Mouse (Mus musculus) layer of hippocampus, postnatal 36 days (tissue): ENCODE measurements around the gene 1700023F06Rik. TPM values are rescaled to one million over a fixed set of nuclear protein-coding genes. Genes with fewer than 3 reads are reported as not detected.
A peak's percentile ranks its signal among the peaks of the same experiment; 100 is the strongest.

ENCODE experiments used
- DNase-seq, 2 experiments: peaks; one replicate each; pipeline ENCODE4 v3.0.0; 2022
- total RNA-seq, 2 experiments: library from RNA; stranded (reverse); gene quantifications; 2 replicates each; pipeline ENCODE4 v1.2.3; 2021

1700023F06Rik gene
- total RNA-seq, 2 experiments from 2014 or later, result 1.5 to 2.3 TPM

GRCm38 (mm10) chr11:103181349-103181748 is 27.0 kb downstream of the 1700023F06Rik start:
- DNase-seq, result no peak

DNA sequence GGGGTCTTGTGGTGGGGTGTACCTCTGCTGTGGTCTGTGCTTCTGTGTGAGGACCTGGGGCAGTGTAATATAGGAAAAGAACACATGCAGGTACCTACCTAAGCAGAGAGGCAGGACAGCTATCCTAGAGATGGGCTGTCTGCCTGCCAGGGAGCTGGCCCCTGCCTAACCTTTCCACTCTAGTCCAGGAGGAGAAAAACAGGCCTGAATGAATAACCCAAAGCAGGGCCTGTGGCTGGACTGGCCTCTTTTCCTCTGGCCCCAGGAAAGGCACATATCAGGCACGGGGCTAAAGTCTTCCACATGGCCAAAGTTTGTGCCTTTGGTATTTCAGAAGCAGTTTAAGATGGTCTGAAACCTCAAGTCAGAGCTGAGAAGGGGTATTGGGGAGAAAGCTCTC is 27.9 kb downstream of the 1700023F06Rik start:
- DNase-seq, result no peak

GRCm38 (mm10) chr11:103178748-103179147 is 29.6 kb downstream of the 1700023F06Rik start:
- no peak for DNase-seq

DNA sequence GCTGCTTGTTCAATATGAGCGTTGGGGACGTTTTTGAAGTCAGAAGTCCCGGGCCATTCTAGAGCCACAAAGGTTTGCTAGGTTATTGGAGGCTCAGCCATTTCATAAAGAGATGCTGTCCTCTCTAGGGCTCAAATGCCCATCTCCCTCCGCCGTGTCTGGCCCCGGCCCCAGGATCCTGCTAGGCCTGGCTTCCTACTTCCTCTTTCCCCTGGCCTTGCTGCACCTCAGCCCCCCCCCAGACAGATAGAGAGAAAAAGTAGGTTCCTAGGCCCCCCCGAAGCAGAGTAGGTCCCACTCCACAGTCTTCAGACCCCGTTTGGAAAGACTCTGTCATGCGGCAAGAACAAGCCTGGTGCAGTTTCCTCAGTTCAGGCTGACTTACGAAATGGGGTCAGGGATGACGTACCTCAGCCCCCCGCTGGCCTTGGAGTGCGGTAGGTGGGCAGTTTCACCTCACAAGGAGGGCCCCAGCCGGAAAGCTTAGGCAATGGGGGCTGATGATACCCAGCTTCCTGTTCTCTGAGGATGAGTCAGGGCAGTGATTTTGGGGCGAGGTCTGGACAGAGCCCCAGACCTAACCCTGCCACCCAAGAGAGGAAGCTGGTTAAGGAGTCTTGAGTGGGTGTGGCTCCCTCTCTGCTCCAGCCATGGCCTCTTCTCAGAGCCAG is 30.4 kb downstream of the 1700023F06Rik start:
- no peak for DNase-seq

DNA sequence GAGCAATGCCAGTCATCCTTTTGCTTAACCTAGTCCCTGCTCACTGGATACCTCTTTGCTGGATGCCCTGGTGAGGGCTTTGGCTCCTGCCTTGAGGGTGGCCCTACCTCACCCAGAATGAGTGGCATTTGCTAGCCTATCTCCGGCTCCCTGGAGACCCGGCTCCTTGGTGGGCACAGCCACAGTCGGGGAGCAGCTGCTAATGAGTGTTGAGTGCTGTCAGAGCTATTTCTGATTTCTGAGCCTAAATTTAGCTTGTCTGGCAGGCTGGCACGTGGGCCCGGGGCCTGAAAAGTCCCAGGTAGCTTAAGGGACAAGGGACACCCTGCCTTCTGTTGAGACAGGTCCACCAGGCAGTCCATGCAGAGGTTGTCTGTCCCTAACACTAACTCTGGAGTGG is 31.1 kb downstream of the 1700023F06Rik start:
- no peak for DNase-seq

GRCm38 (mm10) chr11:103176510-103176909 is 31.8 kb downstream of the 1700023F06Rik start:
- DNase-seq, result no peak

- no peak for DNase-seq
Measured at GRCm38 (mm10) chr11:103175688-103176442, 32.5 kb downstream of the 1700023F06Rik start.

DNA sequence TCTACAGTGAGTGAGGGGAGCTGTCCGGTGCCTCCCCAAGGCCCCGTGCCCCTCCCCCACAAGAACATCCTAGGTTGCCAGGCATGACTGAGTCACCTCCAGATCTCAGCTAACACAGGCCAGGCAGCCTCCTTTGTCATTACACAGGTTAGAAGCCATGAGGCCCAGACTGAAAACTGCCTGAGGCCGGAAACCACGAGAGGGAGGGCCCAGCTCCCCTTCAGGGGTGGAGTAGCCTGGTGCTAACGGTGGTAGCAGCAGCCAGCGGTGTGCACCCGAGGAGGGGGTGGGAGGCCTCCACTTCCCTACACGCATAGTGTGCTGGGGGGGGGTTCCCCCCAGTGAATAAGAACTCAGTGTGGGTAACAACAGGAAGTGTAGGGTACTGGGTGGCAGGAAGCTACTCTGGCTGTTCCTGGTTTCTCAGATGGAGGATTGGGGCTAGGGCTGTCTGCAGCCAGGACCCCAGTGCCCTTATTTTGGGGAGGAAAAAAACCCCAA is 33.4 kb downstream of the 1700023F06Rik start:
- no peak for DNase-seq

DNA sequence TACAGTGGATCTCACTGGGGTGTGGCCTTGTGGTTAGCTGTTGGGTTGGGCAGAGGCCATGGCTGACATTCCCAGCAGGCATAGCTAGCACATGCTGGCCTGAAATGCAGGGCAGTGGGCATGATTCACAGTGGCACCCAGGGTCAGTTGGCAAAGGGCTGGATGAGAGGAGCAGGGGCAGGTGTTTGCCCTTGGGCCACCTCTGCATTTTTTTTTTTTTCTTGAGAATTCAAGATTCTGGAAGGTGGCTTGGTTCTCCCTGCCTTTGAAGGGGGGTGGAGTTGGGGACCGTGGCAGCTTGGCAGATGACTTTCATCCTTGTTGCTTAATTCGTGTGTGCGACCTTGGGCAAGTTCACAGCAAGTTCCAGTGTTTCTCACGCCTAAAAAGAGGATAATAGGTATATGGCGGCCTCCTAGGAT is 33.9 kb downstream of the 1700023F06Rik start:
- no peak for DNase-seq

DNA sequence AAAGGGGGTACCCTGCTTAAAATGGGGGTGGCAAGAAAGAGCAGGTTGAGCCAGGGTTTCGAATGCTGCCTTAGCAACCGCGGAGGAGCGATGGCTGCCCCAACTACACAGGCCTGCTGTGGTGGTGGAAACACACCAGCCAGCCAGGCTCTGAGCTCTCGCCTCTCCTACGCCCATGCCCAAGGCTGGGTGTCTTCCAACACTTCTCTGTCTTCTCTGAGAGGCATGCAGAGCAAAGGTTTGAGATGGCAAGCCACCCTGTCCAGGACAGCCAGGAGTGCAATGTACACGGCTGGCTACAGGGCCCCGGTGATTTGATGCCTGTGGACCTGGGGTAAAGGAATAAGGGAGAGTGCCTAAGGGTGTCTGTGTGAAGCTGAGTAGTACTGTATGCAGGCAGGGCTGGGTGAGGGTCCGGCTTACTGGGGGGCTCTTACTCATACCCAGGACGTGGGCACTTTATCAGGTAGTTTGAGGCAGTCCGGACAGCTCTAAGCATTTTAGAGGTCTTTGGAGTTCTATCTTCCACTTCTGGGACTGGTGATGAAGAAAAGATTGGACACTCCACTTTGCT is 34.5 kb downstream of the 1700023F06Rik start:
- DNase-seq, result no peak

GRCm38 (mm10) chr11:103173041-103173770 is 35.2 kb downstream of the 1700023F06Rik start:
- no peak for DNase-seq

- no peak for DNase-seq
Measured at GRCm38 (mm10) chr11:103172392-103173040, 35.8 kb downstream of the 1700023F06Rik start.

GRCm38 (mm10) chr11:103171703-103172391 is 36.5 kb downstream of the 1700023F06Rik start:
- no peak for DNase-seq

GRCm38 (mm10) chr11:103171286-103171620 is 37.1 kb downstream of the 1700023F06Rik start:
- DNase-seq, result no peak

- DNase-seq, result peak in 1 of 2 experiments; percentile 52
Measured at GRCm38 (mm10) chr11:103170494-103171285, 37.7 kb downstream of the 1700023F06Rik start, which contains the start of gene Fmnl1. Gene Fmnl1 (plus strand): TSS chr11:103171107.

- DNase-seq, result no peak
Measured at GRCm38 (mm10) chr11:103170111-103170493, 38.3 kb downstream of the 1700023F06Rik start.

DNA sequence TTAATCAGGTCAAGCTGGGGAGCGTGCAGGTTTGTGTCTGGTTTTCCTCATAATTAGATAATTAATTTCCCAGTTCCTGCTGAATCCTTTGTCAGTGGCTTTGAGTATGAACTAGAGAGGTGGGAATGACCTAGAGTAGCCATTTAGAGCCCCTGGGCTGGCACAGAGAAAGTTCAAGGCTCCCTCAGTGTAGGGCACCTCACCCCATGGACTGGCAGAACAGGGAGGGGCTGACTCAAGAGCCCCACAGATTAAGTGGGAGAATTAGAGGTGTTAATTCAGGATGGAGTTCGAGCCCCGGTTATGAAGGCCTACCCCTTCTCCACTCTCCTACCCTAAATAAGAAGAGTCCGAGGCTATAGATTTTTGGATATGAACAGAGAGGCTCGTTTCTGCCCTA is 38.7 kb downstream of the 1700023F06Rik start:
- no peak for DNase-seq

- DNase-seq, result peak; percentile 71 to 76
Measured at GRCm38 (mm10) chr11:103168690-103169390, 39.5 kb downstream of the 1700023F06Rik start.

- DNase-seq, result no peak
Measured at GRCm38 (mm10) chr11:103164391-103164790, 44.0 kb downstream of the 1700023F06Rik start.

DNA sequence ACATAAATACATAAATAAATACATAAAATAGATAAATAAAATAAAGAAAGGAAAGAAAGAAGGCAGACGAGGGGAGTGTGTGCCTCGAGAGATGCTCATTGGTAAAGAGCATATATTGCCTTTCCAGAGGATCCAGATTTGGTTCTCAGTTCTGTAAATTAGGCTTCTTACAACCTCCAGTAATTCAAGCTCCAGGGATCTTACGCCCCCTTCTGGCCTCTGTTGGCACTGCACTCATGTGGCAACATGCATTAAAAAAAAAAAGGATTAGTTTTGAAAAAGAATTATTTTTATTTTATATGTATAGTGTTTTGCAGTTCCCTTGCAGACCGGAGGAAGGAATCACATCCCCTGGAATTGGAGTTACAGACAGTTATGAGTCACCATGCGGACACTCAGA is 46.2 kb downstream of the 1700023F06Rik start:
- no peak for DNase-seq
